Mouse (Mus musculus) layer of hippocampus, postnatal 14 days (tissue): Measurements from ENCODE around the gene Efna5. TPM values are rescaled to one million over a fixed set of nuclear protein-coding genes. Genes with fewer than 3 reads are reported as not detected.

Experiments used
- DNase-seq, 2 experiments: peaks; one replicate each; pipeline ENCODE4 v3.0.0; 2021 to 2022; ENCODE audit warnings: low spot score in 2 of 2, mixed read lengths in 1 of 2
- long read RNA-seq, 2 experiments: library from polyadenylated mRNA; stranded (forward); transcript quantifications; one replicate each; pipeline ENCODE4 v2.0.0; 2021
- total RNA-seq, 2 experiments: library from RNA; stranded (reverse); gene quantifications; 2 replicates each; pipeline ENCODE4 v1.2.3; 2021

Efna5 gene
- total RNA-seq, result 10 to 100 TPM in 1 of 2 experiments, 1 to 10 TPM in 1; 8.7 to 12.2 TPM
- long read RNA-seq, experiment 1, result 0 reads
- long read RNA-seq, experiment 2, partial matches to known transcripts, result 0 of 2 reads
- long read RNA-seq, experiment 2, other reads (novel, unspliced or antisense), result 2 of 2 reads

GRCm38 (mm10) chr17:62881176-62881790 lies at the start of gene Efna5:
TSS of gene Efna5 (minus strand) at chr17:62881317.
- peak; percentile 5 to 26 for DNase-seq

GRCm38 (mm10) chr17:62915304-62915703 lies 34.2 kb upstream of the Efna5 start:
- DNase-seq, result no peak

GRCm38 (mm10) chr17:62905692-62906445 lies 24.8 kb upstream of the Efna5 start:
- DNase-seq, result no peak

- DNase-seq, result no peak
Observed at GRCm38 (mm10) chr17:62899066-62899465, 17.9 kb upstream of the Efna5 start.

GRCm38 (mm10) chr17:62889991-62890390 lies 8.9 kb upstream of the Efna5 start:
- no peak for DNase-seq

- DNase-seq, result peak; percentile 78 to 81
Observed at GRCm38 (mm10) chr17:62884129-62884506, 3.0 kb upstream of the Efna5 start.

GRCm38 (mm10) chr17:62883476-62884128 lies 2.5 kb upstream of the Efna5 start:
- DNase-seq, result peak in 1 of 2 experiments; percentile 8

- DNase-seq, result peak; percentile 65 to 75
Observed at GRCm38 (mm10) chr17:62882726-62883475, 1.8 kb upstream of the Efna5 start.

- peak; percentile 21 to 34 for DNase-seq
Observed at GRCm38 (mm10) chr17:62881791-62882725, 941 bp upstream of the Efna5 start.

- DNase-seq, result peak; percentile 12 to 29
Observed at GRCm38 (mm10) chr17:62880311-62881175, 574 bp downstream of the Efna5 start.

GRCm38 (mm10) chr17:62879526-62880310 lies 1.4 kb downstream of the Efna5 start:
- peak in 1 of 2 experiments; percentile 6 for DNase-seq

- DNase-seq, result no peak
Observed at GRCm38 (mm10) chr17:62875727-62876126, 5.4 kb downstream of the Efna5 start.

- no peak for DNase-seq
Observed at GRCm38 (mm10) chr17:62871928-62872327, 9.2 kb downstream of the Efna5 start.

- DNase-seq, result no peak
Observed at GRCm38 (mm10) chr17:62871191-62871590, 9.9 kb downstream of the Efna5 start.

- no peak for DNase-seq
Observed at GRCm38 (mm10) chr17:62870446-62870845, 10.7 kb downstream of the Efna5 start.

- DNase-seq, result no peak
Observed at GRCm38 (mm10) chr17:62864966-62865365, 16.2 kb downstream of the Efna5 start.

- DNase-seq, result no peak
Observed at GRCm38 (mm10) chr17:62863004-62863403, 18.1 kb downstream of the Efna5 start.

- DNase-seq, result peak; percentile 32 to 41
Observed at GRCm38 (mm10) chr17:62862298-62862999, 18.7 kb downstream of the Efna5 start.
